Mouse (Mus musculus) lung, postnatal 4 days (tissue): Measurements from ENCODE around the gene Runx2.
A peak's percentile ranks its signal among the peaks of the same experiment; 100 is the strongest.

Experiments
- DNase-seq, 2 experiments: peaks; one replicate each; pipeline ENCODE4 v3.0.0; 2021

Runx2 gene

GRCm38 (mm10) chr17:44455681-44456600 is 358.7 kb downstream of the Runx2 start:
- peak; percentile 43 to 72 for DNase-seq

DNA sequence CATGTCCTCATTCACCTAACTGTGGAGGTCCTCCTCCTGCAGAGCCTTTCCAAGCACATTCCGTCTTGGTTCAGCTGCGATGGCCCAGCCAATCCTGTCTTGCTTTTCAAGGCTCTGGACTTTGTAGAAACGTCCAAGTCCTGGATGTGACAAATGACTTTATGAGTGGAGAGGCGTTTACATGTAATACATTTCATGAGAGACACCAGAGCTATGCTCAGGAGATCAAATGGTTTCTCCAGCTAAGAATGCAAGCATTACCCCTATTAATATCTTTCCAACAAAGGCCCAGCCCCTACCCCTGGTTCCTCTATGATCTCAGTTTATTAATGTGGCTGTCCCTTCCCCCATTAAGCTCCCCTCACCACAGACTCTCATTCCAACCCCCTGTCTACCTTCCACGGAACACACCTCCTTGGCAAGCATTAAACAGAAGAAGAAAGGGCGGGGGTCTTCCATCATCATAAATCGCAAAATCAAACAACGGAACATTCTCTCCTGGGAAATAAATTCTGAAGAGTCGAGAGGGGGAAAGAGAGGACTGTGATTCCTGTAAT is 364.6 kb downstream of the Runx2 start:
- no peak for DNase-seq
